ENCODE assay signal across 8 mouse cellular contexts in the genomic region with DNA sequence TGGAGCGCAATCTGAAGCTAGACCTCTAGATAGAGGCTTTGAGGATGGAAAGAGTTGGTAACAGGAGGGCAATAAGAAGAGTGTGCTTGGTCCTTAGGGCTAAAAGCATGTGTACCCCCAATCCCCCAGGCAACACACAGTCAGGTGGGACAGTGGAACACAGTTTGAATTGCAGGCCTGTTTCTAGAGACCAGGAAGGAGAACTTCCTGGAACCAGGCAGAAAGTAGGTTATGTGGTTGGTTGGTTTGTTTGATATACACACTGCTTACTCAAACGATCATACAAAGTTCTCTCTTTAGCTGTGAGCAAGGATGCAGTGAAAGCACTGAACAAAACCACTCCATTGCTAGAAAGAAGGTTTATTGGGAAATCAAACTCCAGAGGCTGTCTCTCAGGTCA.
"Had no signal": no experiment of that assay in that cellular context is flagged by ENCODE, and none has a peak within 500 bp of the region (broad histone marks: within the 10 kb centered on the region; RNA-seq: fewer than 3 reads in every experiment).

No protein-coding gene starts in this region.

- DNase-seq: kidney, adult 11 months; kidney, adult 8-10 months; kidney, postnatal 14 days; layer of hippocampus, adult 9-11 months; liver, embryonic 13.5 days; lung, adult 2 months; lung, postnatal 14 days; retina, postnatal 1 day had no signal
